Mouse (Mus musculus) ES-Bruce4 (cell line): ENCODE measurements around the gene Marc1.

ENCODE experiments used
- CTCF ChIP-seq: IDR thresholded peaks from one replicate; pipeline ENCODE4 v1.8.1; 2011; ENCODE audit warnings: low read depth, low read length
- POLR2A ChIP-seq: IDR thresholded peaks from one replicate; pipeline ENCODE4 v1.8.1; 2011; ENCODE audit warnings: low read length; ENCODE audit not compliant: insufficient read depth

DNA sequence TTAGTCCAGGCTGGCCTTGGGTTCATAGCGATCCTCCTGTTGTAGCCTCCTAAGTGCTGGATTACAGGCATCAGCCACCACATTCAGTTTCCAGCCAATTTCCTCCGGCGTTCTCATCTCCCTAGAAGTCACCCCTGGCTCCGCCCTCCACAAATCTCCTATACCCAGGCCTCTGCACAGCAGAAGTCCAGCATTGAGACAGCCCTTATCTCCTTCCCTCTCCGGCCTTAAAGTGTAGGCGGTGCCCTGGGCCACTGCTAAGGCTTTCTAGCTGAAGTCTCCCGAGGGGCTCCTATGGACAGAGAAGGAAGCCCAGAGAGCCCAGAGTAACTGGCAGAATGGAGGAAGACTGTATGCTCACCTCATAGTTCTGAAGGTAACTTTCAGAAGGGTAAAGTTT is 22.4 kb upstream of the Marc1 start:
- TF ChIP-seq CTCF (no peak), POLR2A (no peak)
